ENCODE assay signal across 8 mouse cellular contexts in genomic region chr4:135889884-135890283, GRCm38 (mm10). TPM values are rescaled to one million over a fixed set of nuclear protein-coding genes. Genes with fewer than 3 reads are reported as not detected.
DNase-seq lines count a peak whose midpoint lies in the region; ATAC-seq and TF ChIP-seq lines count a peak whose summit lies in the region.

No protein-coding gene starts in this region.

- H3K4me1 ChIP-seq in forebrain, embryonic 11.5 days (replicated peaks; ENCODE audit: control insufficient read depth, insufficient read depth, low read length), result no peaks in the 10 kb centered on the region
- H3K4me1 ChIP-seq in heart, postnatal 0 days (ENCODE audit: control insufficient read depth, insufficient read depth), result no peaks in the 10 kb centered on the region
- peaks cover 3% of the 10 kb centered on the region; the same call in 1 of the 2 replicates for H3K4me1 ChIP-seq in liver, postnatal 0 days (ENCODE audit: insufficient read depth)

- no peak for TF ChIP-seq EP300 in heart, postnatal 0 days (IDR thresholded peaks at IDR 0.05; ENCODE audit: low read depth)
- no peak for TF ChIP-seq EP300 in liver, postnatal 0 days (IDR thresholded peaks at IDR 0.05; ENCODE audit: low read depth)

- no peaks in the 10 kb centered on the region for H3K36me3 ChIP-seq in forebrain, embryonic 11.5 days (ENCODE audit: control insufficient read depth, insufficient read depth, low read length)
- H3K36me3 ChIP-seq in heart, postnatal 0 days (replicated peaks; ENCODE audit: control insufficient read depth, insufficient read depth, low read length), result no peaks in the 10 kb centered on the region
- H3K36me3 ChIP-seq in liver, postnatal 0 days (replicated peaks; ENCODE audit: insufficient read depth, low read length), result no peaks in the 10 kb centered on the region

- ATAC-seq in forebrain, embryonic 11.5 days (replicated peaks; ENCODE audit: low FRiP score), result peak; percentile 78; the same call in 1 of the 2 replicates
- peak; percentile 90 for ATAC-seq in heart, postnatal 0 days (ENCODE audit: insufficient read depth, low read depth)
- ATAC-seq in liver, postnatal 0 days, result peak; percentile 84

- peak; percentile 96 for TF ChIP-seq CTCF in heart, postnatal 0 days (IDR thresholded peaks at IDR 0.05; ENCODE audit: low read depth)
- TF ChIP-seq CTCF in liver, postnatal 0 days (IDR thresholded peaks at IDR 0.05; ENCODE audit: low read depth), result peak; percentile 96

- H3K27me3 ChIP-seq in forebrain, embryonic 11.5 days (ENCODE audit: control insufficient read depth, insufficient read depth, low read length), result no peaks in the 10 kb centered on the region
- H3K27me3 ChIP-seq in heart, postnatal 0 days (ENCODE audit: control insufficient read depth, insufficient read depth, low read length), result no peaks in the 10 kb centered on the region
- no peaks in the 10 kb centered on the region for H3K27me3 ChIP-seq in liver, postnatal 0 days (ENCODE audit: insufficient read depth, low read length)

- H3K9me3 ChIP-seq in forebrain, embryonic 11.5 days (ENCODE audit: control insufficient read depth, low read length), result no peaks in the 10 kb centered on the region
- no peaks in the 10 kb centered on the region for H3K9me3 ChIP-seq in heart, postnatal 0 days (replicated peaks; ENCODE audit: control insufficient read depth, low read length)
- no peaks in the 10 kb centered on the region for H3K9me3 ChIP-seq in liver, postnatal 0 days (ENCODE audit: low read length)

- H3K4me3 ChIP-seq in forebrain, embryonic 11.5 days (ENCODE audit: low read depth, low read length), result no peak overlapping the region
- H3K4me3 ChIP-seq in heart, postnatal 0 days (ENCODE audit: low read depth, low read length), result no peak overlapping the region
- no peak overlapping the region for H3K4me3 ChIP-seq in liver, postnatal 0 days (ENCODE audit: low read depth, low read length)

- no peak overlapping the region for H3K9ac ChIP-seq in forebrain, embryonic 11.5 days (ENCODE audit: low read length)
- no peak overlapping the region for H3K9ac ChIP-seq in heart, postnatal 0 days (replicated peaks; ENCODE audit: low read depth, low read length)
- no peak overlapping the region for H3K9ac ChIP-seq in liver, postnatal 0 days (replicated peaks)

- WGBS in forebrain, embryonic 11.5 days, result 5% methylated on average over 4 of the region's 4 CpGs
- WGBS in heart, postnatal 0 days, result 3% methylated on average over 4 of the region's 4 CpGs
- 2% methylated on average over 4 of the region's 4 CpGs for WGBS in liver, postnatal 0 days (ENCODE audit: insufficient replicate concordance)

- no peak overlapping the region for H3K4me2 ChIP-seq in forebrain, embryonic 11.5 days (ENCODE audit: low read depth, low read length, severe bottlenecking)
- H3K4me2 ChIP-seq in heart, postnatal 0 days (ENCODE audit: low read depth, low read length), result no peak overlapping the region
- no peak overlapping the region for H3K4me2 ChIP-seq in liver, postnatal 0 days (ENCODE audit: low read depth, low read length)

- peak; percentile 74 for DNase-seq in ES-CJ7 (ENCODE audit: low read depth, low spot score)
- DNase-seq in c-Kit-negative CD71-positive TER-119-positive erythroid progenitor cells, embryonic 14.5 days (ENCODE audit: low read depth, low spot score), result peak; percentile 17
- peak; percentile 76 for DNase-seq in forebrain, embryonic 11.5 days (ENCODE audit: low spot score)
- peak; percentile 87 for DNase-seq in heart, postnatal 0 days (ENCODE audit: low spot score)
- peak; percentile 85 to 88 for DNase-seq in kidney, postnatal 25 days
- peak; percentile 82 for DNase-seq in liver, postnatal 0 days
- DNase-seq in ovary, postnatal 14 days (ENCODE audit: low spot score), result peak; percentile 69
- DNase-seq in thymus, postnatal 14 days, result peak; percentile 88

- H3K27ac ChIP-seq in forebrain, embryonic 11.5 days (ENCODE audit: low read depth, low read length), result no peak overlapping the region
- no peak overlapping the region for H3K27ac ChIP-seq in heart, postnatal 0 days (ENCODE audit: low read depth)
- no peak overlapping the region for H3K27ac ChIP-seq in liver, postnatal 0 days (ENCODE audit: low read depth)

RNA-seq across cellular contexts. Expression of gene Cnr2, which starts 5.3 kb away (rescaled TPM):
- polyA plus RNA-seq in forebrain, embryonic 11.5 days (2014; fragmentation: Nextera tagmentation; extraction: Ambion mirVana), result 0.13 and 0.17 TPM in 2 replicates
- 0.15 and 0.27 TPM in 2 replicates for total RNA-seq in heart, postnatal 0 days (2014; rRNA removed; ENCODE audit: low replicate concordance)
- 0.36 and 0.44 TPM in 2 replicates for polyA plus RNA-seq in heart, postnatal 0 days (2015; fragmentation: Nextera tagmentation; extraction: Ambion mirVana)
- polyA plus RNA-seq in liver, postnatal 0 days (2015; fragmentation: Nextera tagmentation; extraction: Ambion mirVana), result 2.5 and 2.6 TPM in 2 replicates

RNA-seq across cellular contexts. Expression of gene Pnrc2, which starts 16.2 kb away (rescaled TPM):
- polyA plus RNA-seq in forebrain, embryonic 11.5 days (2014; fragmentation: Nextera tagmentation; extraction: Ambion mirVana), result 220 and 234 TPM in 2 replicates
- 78.7 and 80.8 TPM in 2 replicates for total RNA-seq in heart, postnatal 0 days (2014; rRNA removed; ENCODE audit: low replicate concordance)
- 107 and 111 TPM in 2 replicates for polyA plus RNA-seq in heart, postnatal 0 days (2015; fragmentation: Nextera tagmentation; extraction: Ambion mirVana)
- polyA plus RNA-seq in liver, postnatal 0 days (2015; fragmentation: Nextera tagmentation; extraction: Ambion mirVana), result 53.2 and 55.2 TPM in 2 replicates

RNA-seq across cellular contexts. Expression of gene Fuca1, which starts 30.7 kb away (rescaled TPM):
- polyA plus RNA-seq in forebrain, embryonic 11.5 days (2014; fragmentation: Nextera tagmentation; extraction: Ambion mirVana), result 42.3 and 49.2 TPM in 2 replicates
- total RNA-seq in heart, postnatal 0 days (2014; rRNA removed; ENCODE audit: low replicate concordance), result 24.3 and 30.3 TPM in 2 replicates
- polyA plus RNA-seq in heart, postnatal 0 days (2015; fragmentation: Nextera tagmentation; extraction: Ambion mirVana), result 48.4 and 50.4 TPM in 2 replicates
- polyA plus RNA-seq in liver, postnatal 0 days (2015; fragmentation: Nextera tagmentation; extraction: Ambion mirVana), result 45.2 and 50.7 TPM in 2 replicates

RNA-seq across cellular contexts. Expression of gene Srsf10, which starts 34.3 kb away (rescaled TPM):
- 392 and 452 TPM in 2 replicates for polyA plus RNA-seq in forebrain, embryonic 11.5 days (2014; fragmentation: Nextera tagmentation; extraction: Ambion mirVana)
- 51.8 and 63.6 TPM in 2 replicates for total RNA-seq in heart, postnatal 0 days (2014; rRNA removed; ENCODE audit: low replicate concordance)
- 97.0 and 102 TPM in 2 replicates for polyA plus RNA-seq in heart, postnatal 0 days (2015; fragmentation: Nextera tagmentation; extraction: Ambion mirVana)
- polyA plus RNA-seq in liver, postnatal 0 days (2015; fragmentation: Nextera tagmentation; extraction: Ambion mirVana), result 62.1 and 67.6 TPM in 2 replicates

RNA-seq across cellular contexts. Expression of gene Hmgcl, which starts 56.4 kb away (rescaled TPM):
- polyA plus RNA-seq in forebrain, embryonic 11.5 days (2014; fragmentation: Nextera tagmentation; extraction: Ambion mirVana), result 55.9 and 59.9 TPM in 2 replicates
- 44.3 and 48.8 TPM in 2 replicates for total RNA-seq in heart, postnatal 0 days (2014; rRNA removed; ENCODE audit: low replicate concordance)
- polyA plus RNA-seq in heart, postnatal 0 days (2015; fragmentation: Nextera tagmentation; extraction: Ambion mirVana), result 97.5 and 101 TPM in 2 replicates
- polyA plus RNA-seq in liver, postnatal 0 days (2015; fragmentation: Nextera tagmentation; extraction: Ambion mirVana), result 351 and 364 TPM in 2 replicates

Comparison
In these comparisons a context has a peak if more than half of its experiments do, and no peak if none do; other contexts are left out.
1. DNase-seq: peak in every context shown above with its lines; median percentile 88 in thymus, postnatal 14 days; 87 in heart, postnatal 0 days; 86 in kidney, postnatal 25 days; 82 in liver, postnatal 0 days; 76 in forebrain, embryonic 11.5 days; 74 in ES-CJ7; 69 in ovary, postnatal 14 days; 17 in c-Kit-negative CD71-positive TER-119-positive erythroid progenitor cells, embryonic 14.5 days.